Mouse (Mus musculus) 3T3-L1 (cell line): Measurements from ENCODE around the gene Mapk11.
A peak's percentile ranks its signal among the peaks of the same experiment; 100 is the strongest.

Experiments
- DNase-seq: peaks from one replicate; pipeline ENCODE4 v3.0.0-alpha.2; 2015; ENCODE audit warnings: low read depth, low spot score

The Mapk11 gene

DNA sequence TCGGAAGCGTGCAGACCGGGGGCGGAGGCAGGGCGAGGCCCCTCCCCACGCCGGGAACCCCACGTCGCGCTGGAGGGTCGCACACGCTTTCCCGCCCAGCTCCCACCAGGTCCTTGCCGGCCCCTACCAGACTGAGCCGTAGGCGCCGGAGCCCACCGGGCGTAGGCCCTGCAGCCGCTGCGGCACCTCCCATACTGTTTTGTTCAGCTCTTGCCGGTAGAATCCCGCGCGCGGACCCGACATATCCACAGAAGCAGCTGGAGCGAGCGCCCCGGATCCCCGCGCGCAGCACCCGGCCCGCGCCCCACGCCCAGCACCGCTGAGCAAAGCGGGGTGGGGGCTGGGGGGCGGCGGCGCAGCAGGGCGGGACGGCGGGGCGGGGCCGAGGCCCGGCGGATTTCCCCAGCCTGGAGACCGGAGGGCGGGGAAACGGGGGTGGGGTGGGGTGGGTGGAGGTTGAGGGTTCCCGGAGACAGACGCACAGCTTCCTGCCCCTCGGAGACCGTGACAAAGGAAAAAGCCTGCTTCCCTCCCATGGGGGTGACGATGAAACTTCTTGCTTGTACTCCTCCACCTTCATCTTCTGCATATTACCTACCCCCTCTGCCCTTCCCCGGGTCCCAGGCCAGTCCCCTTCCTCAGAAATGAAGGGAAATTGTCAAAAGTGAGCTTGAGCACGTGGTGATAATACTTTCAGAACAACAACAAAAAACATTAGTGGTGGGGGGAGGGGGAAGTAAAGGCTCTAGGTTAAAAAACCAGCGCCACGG lies at the start of gene Mapk11:
Gene Mapk11 (minus strand): TSS at position 358 of the 770 bp plus-strand sequence.
- DNase-seq, result peak; percentile 29

DNA sequence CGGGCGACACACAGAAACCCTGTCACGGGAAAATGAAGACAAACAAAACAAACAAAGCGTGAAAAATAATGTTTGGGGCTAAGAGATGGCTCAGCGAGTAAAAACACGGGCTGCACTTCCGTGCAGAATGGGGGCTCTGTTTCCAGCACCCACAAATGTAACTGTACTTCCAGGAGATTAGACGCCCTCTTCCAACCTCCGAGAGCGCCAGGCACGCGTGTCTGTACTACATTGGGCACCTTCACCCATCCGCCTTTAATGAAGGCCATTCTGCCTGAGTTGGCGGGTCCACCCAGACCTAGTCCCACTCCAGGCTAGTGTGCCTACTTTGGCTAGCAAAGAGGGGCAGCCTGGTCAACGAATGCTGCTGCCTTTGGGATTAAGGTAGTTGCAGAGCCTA lies 47.6 kb upstream of the Mapk11 start:
- no peak for DNase-seq

DNA sequence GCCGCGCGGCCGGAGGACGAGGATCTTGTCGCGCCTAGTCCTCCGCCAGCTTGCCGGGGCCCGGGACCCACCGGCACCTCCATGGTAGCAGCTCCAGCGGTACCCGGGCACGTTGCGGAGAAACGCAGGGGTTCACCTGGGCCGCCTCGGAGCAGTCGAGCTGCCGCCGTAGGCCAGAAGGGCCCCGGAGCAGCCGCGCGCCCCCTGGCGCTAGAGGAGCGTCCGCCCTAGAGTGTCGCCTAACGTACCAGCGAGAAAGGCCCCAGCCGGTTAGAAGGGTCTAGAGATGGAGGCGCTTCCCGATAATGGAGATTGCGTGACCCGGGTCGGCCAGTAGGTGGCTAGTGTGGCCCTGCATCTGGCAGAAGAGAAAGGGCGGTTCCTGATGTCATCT lies 46.9 kb upstream of the Mapk11 start, which contains the start of gene Dennd6b:
Gene Dennd6b (minus strand): TSS at position 184 of the 394 bp plus-strand sequence.
- peak; percentile 97 for DNase-seq

DNA sequence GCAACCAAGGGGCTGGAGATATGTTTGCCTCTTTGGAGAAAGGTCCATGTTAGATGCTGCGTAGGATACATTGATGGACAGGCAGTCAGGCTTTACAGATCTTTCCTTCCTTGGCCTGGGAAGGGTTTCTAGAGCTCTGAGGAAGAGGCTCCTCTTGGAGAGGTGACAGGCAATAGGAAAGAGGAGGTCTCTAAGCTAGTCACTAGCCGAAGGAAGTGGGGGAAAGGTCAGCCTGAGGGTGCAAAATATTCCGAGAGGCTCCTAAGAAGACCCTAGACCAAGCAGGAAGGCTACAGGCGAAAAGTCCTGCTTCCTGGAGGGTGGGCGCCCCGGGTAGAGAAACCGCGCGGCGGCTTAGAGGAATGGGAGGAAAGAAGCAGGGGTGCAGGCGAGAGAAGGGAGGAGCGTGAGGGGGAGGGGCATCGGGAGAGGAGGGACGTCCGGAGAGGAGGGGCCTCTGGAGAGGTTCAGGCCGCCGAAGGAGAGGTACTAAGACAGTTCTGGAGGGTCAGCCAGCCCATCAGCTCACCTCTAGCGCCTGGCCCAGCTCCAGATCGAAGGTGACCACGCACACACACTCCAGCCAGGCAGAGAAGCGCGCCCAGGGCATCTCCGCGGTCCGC lies 46.4 kb upstream of the Mapk11 start:
- DNase-seq, result peak; percentile 88

DNA sequence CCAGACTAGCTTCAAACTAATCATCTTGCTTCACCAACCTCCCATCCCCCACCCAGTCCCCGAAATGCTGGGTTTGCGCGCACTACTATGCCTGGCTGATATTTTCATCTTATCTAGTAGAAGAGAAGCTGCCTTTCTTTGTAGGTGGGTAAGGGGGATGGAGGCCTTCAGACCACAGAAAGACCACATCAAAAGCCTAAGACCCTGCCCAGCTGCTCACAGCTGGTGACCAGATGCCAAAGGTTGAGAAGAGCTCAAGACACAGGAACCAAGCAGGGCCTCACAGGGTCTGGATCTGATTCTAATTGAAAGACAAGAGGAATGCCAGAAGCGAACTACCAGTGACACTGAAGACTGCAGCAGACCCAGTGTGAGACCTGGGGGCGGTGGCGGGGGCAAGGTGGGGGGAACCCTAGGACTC lies 45.8 kb upstream of the Mapk11 start:
- peak; percentile 42 for DNase-seq

DNA sequence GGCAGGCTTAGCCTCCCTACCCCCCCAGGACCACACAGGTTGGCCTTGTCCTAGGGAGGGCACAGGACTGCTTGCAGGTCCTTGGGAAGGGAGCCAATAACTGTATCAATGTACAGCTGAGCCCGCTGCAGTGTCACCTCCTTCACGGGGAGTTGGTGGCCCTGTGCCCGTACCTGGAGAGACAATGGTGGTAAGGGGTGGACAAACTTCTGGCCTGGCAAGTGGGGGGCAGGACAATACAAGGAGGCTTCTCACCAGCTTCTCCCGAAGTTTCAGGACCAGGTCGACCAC lies 35.5 kb upstream of the Mapk11 start:
- no peak for DNase-seq

DNA sequence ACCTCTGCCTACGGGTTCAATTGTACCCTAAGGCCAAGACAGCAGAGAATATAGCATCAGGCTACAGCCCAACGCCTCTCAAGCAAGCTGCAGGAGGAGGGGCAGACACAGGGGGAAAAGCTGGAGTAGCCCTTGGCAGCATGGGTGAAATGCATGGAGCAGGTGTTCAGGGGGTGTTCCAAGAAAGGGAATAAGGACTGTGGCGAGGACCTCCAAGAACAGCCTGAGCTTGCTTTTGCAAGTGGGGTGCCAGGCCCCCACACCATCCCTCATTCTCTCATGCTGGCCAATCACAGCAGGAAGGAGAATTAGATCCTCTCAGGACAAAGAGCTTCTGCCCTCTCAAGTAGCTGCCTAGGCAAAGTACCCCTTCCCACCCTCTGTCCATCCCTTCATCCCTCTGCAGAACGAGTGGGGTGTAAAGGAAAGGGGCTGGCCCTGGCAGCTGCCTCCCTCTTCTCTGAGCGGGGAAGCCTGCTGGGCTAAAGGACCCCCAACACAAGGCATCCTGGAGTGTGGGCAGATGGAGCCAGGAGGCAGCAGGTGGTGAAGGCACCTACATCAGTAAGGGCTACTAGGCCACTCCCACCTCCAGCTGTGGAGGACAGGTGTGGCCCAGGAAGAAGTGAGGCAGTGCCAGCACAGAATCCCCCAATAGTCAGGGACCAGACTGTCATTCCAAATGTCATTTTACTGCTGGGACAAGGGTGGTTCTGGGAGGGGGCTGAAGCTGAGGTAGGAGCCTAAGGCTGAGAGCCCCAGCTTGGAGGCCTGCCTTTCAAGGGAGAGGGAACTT lies 34.9 kb upstream of the Mapk11 start:
- no peak for DNase-seq

DNA sequence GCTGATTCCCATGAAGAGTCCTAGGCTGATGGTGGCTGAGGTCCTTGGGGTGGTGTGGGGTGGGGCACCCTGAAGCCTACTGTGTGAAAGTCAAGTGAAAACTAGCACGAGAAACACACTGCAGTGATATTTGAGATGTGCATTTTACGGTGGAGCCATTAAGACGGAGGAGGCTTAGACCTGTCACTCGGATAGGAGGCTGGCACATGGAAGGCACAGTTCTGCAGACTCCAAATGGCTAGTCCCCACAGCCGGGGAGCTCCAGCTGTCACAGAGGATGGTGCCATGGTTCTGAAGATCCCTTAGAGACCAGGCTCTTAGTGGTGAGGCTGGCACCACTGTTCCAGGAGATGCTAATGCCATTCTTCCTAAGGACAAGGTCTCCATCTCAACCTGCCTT lies 33.4 kb upstream of the Mapk11 start:
- no peak for DNase-seq

DNA sequence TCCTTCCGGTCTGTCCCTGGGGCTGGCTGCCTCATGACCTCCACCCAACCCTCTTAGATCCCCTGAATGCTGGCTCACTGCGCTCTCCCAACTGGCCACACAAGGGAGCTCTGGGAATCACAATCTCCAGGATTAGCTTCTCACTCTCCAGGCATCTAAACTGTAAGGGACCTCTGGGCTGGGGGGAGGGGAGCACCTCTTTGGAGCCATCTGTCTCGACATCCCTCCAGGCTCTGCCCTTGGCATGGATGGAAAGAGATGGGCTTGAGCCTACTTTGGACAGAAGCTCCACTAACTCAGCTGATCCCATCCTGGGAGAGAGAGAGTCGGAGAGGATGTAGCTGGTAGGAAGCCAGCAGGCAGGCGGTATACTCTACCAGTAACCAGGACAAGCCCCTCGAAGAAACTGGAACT lies 32.9 kb upstream of the Mapk11 start:
- peak; percentile 54 for DNase-seq

DNA sequence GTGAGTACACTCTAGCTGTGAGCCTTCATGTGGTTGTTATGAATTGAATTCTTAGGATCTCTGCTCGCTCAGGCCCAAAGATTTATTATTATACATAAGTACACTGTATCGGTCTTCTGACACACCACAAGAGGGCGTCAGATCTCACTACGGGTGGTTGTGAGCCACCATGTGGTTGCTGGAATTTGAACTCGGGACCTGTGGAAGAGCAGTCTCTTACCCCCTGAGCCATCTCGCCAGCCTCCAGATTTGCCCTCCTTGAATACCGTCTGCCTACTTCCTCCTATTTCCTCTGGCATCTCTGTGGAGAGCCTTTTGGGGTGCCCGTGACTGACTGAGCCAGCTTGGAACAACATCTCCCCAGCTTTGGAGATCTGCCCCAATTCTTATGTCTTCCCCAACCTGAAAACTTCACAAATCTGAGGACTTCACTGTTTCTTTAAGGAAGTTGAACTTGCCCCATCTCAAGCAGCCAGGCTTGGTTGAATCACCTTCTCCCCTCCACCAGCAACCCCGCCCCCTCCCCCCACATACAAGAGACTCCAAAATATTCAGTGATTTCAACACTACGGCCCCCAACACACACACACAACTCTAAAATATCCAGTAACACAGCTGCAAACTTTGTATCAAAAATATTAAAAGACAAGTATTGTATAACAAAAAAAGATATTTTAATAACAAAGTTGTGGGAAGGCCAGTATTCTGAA lies 32.3 kb upstream of the Mapk11 start:
- peak; percentile 22 for DNase-seq

DNA sequence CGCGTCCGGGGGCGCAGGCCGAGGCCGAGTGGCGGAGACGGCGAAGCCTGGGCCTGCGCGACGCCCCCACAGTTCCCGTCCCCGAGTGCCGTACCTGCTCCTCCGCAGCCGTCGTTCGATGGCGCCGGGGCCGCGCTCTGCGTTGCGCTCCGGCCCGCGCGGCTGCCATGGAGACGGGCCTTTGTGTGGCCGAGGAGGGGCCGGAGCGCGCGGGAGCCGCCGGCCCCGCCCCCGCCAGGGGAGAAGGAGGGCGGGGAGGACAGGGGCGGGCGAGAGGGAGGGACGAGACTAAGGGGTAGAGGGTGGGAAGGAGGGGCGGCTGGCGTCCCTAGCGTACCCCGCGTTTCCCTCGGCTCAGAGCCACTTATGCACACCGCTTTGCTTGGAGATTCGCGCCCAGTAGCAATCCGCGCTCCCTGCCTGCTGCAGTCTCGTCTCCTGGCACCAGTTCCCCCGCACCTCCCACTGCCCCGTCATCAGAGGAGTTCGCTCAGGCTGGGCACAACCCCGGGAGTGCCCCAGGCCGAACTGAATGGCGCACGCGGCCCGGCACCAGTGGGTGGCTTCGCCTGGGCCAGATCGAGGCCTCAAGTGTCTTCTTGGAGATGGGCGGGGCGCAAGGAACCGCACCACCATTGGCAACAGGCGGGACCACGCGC lies 31.3 kb upstream of the Mapk11 start, which contains the start of gene Plxnb2:
Gene Plxnb2 (minus strand): TSS at position 218 of the 659 bp plus-strand sequence.
- peak; percentile 87 for DNase-seq

DNA sequence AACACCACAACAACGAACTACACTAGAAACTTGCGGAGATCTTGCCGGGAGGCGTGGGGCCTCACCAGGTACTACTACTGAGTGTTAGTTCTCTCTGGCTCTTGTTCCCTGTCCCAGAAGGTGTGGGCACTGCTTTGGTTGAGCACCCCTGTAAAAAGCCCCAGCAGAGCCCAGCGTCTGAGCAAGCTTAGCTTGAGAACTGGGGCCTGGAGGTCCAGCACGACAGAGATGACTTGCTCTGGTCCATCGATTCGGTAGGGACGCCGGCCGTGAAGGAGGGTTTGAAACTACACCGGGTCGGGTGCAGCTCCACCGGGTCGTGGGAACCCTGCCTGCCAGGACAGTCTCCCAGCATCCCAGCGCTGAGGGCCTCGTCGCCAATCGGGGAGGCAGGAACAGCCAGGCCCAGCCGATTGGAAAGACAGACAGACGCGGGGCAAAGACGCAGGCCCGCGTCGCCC lies 30.7 kb upstream of the Mapk11 start:
- DNase-seq, result peak; percentile 52

DNA sequence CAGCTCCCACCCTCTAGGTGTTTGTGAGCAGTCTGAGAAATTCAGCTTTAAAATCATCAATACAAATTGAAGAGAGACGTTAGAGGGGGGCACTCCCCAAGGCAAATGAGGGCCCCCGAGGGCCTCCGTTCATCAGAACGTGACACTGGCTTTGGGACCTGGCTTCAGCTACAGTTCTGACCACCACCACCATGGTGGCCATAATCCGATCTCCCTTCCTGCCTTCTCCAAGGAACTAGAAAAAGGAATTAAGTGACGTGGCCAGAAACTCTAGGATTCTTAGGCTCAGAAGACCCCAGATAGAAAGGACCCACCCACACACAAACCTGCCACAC lies 30.2 kb upstream of the Mapk11 start:
- peak; percentile 44 for DNase-seq

DNA sequence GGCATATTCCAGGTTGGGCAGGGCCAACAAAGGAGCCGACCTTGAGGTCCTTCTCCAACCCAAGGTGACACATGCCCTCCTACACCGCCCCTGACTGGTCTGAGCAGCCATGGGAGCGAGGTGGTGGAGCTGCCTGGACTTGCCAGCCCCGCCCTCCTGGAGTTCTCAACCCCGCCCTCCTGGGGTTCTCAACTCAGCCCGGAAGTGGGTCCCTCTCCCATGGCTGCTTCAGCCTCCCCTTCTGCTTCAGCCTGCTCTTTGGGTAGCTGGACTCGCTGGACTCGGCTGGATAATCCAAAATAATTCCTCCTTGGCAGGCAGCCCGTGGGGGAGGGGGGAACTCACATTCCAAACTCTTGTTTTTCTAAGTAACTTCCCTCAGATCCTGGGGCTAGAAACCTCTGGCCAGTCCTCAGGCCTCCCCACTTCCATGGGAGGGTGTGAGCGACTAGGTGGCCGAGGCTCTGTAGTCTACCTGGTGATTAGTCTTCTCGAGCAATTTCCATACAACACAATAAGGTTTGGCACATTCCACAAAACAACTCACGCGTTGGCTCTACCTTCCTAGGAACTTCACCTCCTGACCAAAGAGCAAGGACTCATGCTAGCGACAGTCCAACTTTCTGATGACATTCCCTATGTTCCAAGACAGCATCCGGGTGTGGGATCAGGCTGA lies 29.7 kb upstream of the Mapk11 start:
- peak; percentile 89 for DNase-seq

DNA sequence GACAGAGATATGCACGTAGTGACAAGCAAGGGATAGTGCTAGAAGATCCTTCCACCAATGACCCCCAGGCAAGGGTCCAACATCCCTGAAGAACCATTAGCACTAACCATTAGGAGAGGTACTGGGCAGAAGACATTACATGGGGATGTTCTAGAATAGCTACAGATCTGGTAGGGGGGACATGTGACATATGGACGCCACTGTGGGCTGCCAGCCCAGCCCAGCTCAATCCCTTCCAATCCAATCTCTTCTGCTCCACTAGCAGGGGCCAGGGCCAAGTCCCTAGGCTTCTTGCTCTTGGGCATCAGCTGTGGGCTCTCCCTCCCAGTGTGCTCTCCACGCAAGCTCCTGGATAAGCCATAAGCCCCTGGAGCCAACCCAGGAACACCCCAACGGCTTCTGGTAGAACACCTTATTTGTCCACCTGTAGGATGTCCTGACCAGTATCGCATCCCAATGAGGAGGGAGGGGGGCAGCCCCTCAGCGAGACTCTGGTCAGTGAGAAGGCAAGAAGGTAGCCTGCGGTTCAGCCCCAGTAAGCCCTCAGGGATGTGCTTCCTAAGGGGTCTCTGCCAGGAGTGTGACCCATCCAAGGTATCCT lies 28.9 kb upstream of the Mapk11 start:
- no peak for DNase-seq

DNA sequence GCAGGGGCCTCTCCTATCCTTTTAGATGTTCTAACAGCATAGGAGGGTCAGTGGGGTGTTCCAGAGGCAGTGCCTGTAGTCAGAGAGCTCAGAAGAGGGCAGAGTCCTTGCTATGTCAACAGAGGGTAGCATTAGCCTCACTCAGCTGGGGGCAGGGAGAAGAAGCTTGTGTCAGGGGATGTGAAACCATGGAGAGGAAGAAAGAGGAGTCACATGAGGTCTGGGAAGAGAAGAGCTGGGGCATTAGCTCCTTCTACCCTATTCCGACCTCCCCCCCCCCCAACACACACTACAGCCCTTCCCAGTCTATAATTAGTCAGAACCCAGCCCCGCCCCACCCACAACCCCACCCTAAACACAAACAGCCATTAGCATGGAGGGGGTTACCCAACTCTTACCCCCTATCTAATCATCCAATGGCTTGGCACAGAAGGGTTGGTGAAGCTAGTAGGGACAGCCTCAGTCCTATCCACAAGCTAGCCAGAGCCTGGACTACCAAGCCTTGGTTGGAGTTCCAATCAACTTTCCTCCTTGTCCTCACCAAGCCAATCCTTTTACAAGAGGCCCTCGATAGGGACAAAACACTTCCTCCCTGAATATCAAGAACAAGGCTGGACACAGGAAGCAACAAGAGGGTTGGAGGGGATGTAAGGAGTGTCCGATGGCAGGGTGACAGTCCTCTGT lies 28.3 kb upstream of the Mapk11 start:
- no peak for DNase-seq

DNA sequence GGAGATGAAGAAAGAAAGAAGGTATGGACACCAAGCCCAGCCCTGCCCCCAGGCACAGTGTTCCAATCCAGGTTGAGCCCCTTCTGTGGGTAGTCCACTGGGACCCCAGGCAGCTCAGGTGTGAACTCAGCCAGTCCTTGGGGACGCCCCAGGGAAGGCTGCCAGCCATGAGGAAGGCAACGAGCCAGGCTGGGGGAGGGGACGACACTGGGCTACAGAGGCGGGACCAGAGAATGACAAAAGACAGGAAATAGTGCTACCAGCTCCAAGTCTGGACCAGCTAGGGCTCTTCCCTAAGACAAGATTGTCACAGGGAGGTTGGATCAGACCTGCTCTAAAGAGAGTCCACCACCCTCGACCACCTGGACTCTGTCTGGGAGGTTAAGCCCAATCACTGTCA lies 27.7 kb upstream of the Mapk11 start:
- DNase-seq, result peak; percentile 36

DNA sequence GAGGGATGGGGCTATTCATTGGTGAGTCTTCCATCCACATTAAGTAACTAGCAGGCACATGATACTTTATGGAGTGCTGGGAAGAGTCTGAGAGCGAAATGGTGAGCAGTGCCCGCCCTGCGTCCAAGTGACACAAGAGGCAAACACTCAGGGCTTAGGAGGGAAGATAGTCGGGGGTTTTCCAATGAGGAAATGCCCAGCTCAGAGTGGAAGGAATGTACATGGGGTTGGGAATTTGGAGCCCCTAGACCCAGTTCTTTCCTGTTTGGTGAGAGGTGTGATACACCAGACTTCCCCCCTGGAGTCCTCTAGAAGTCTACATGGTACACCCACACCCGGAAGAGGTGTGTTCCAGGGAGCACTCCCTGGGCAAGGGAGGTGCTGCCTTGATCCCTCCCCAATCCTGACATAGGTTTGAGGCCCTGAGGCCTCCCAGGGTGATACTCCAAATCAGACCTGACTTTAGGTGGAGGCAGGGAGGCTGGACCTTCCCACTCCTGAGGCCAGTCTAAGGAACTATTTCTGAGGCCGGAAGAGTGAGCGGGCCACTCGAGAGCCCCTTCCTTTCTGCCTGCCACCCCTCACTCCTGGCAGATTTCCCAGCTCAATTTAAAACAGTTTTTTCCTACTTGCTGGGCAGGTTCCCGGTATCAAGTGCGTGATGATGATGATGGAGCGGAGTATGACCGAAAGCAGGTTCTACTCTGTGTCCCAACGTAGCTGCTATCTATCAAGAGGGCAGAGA lies 26.2 kb upstream of the Mapk11 start:
- DNase-seq, result no peak

DNA sequence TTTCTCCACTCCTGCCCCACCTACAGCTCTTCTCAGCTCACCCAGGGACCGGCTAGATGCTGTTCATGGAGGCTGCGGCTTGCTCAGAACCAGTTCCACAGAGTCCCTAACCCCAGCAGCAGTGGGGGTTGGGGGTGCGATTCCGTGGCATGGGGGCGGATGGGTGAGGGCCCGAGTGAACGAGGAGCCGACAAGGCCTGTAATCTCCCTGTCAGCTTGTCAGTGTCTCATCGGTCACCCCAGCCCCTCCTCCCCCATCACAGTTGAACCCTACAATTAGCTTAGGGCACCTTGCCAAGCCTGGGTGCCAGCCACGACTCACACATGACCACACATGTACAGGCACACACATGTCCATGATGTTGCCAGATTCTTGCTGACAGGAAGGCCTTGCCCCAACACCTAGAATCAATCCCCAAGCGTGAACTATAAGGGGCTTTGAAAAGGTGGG lies 25.5 kb upstream of the Mapk11 start:
- no peak for DNase-seq
